Mouse (Mus musculus): ENCODE measurements around the gene Irf2bpl. TPM values are rescaled to one million over a fixed set of nuclear protein-coding genes. Genes with fewer than 3 reads are reported as not detected.
A peak's percentile ranks its signal among the peaks of the same experiment; 100 is the strongest.

Irf2bpl gene
- polyA plus RNA-seq, 1 experiment from 2014 or later = 41.4 TPM

- H3K27ac ChIP-seq (ENCODE audit: low read depth, low read length) = no peak overlapping the region
- DNase-seq (ENCODE audit: low spot score) (no peak), ATAC-seq (no peak)
- H3K9ac ChIP-seq (ENCODE audit: low read length) = no peak overlapping the region
- peaks cover 3% of the 10 kb centered on the region for H3K36me3 ChIP-seq (ENCODE audit: control insufficient read depth, insufficient read depth, low read length)
- no peaks in the 10 kb centered on the region for H3K9me3 ChIP-seq (replicated peaks; ENCODE audit: control insufficient read depth, low read length)
- no peaks in the 10 kb centered on the region for H3K27me3 ChIP-seq (replicated peaks; ENCODE audit: control insufficient read depth, insufficient read depth, low read length)
- H3K4me1 ChIP-seq (ENCODE audit: control insufficient read depth, insufficient read depth, low read length) = peaks cover 28% of the 10 kb centered on the region
- H3K4me2 ChIP-seq (ENCODE audit: low read length) = no peak overlapping the region
- H3K4me3 ChIP-seq (ENCODE audit: low read depth, low read length) = no peak overlapping the region
- 94% methylated on average over 4 of the region's 4 CpGs for WGBS
Measured at GRCm38 (mm10) chr12:86876981-86877380, 7.6 kb downstream of the Irf2bpl start.

GRCm38 (mm10) chr12:86876116-86876515, 8.5 kb downstream of the Irf2bpl start:
- Histone ChIP-seq H3K27me3 (replicated peaks; ENCODE audit: control insufficient read depth, insufficient read depth, low read length) (no peaks in the 10 kb centered on the region), H3K9ac (ENCODE audit: low read length) (no peak overlapping the region), H3K36me3 (ENCODE audit: control insufficient read depth, insufficient read depth, low read length) (no peaks in the 10 kb centered on the region), H3K4me1 (ENCODE audit: control insufficient read depth, insufficient read depth, low read length) (peaks cover 28% of the 10 kb centered on the region), H3K9me3 (replicated peaks; ENCODE audit: control insufficient read depth, low read length) (no peaks in the 10 kb centered on the region), H3K4me3 (ENCODE audit: low read depth, low read length) (no peak overlapping the region), H3K4me2 (ENCODE audit: low read length) (no peak overlapping the region), H3K27ac (ENCODE audit: low read depth, low read length) (no peak overlapping the region)
- no peak for DNase-seq (ENCODE audit: low spot score)
- WGBS = 69% methylated on average over 5 of the region's 5 CpGs
- no peak for ATAC-seq

- 69% methylated on average over 9 of the region's 9 CpGs for WGBS
- H3K9me3 ChIP-seq (replicated peaks; ENCODE audit: control insufficient read depth, low read length) = no peaks in the 10 kb centered on the region
- no peak overlapping the region for H3K4me3 ChIP-seq (ENCODE audit: low read depth, low read length)
- H3K4me2 ChIP-seq (ENCODE audit: low read length) = no peak overlapping the region
- no peaks in the 10 kb centered on the region for H3K4me1 ChIP-seq (ENCODE audit: control insufficient read depth, insufficient read depth, low read length)
- no peak for DNase-seq (ENCODE audit: low spot score)
- H3K27ac ChIP-seq (ENCODE audit: low read depth, low read length) = 0 out of 2 replicates have a peak overlapping the region, but pooled peaks have one; percentile 11
- no peak for ATAC-seq
- H3K9ac ChIP-seq (ENCODE audit: low read length) = no peak overlapping the region
- no peaks in the 10 kb centered on the region for H3K36me3 ChIP-seq (ENCODE audit: control insufficient read depth, insufficient read depth, low read length)
- no peaks in the 10 kb centered on the region for H3K27me3 ChIP-seq (replicated peaks; ENCODE audit: control insufficient read depth, insufficient read depth, low read length)
Measured at GRCm38 (mm10) chr12:86872335-86873040, 12.1 kb downstream of the Irf2bpl start.

- Histone ChIP-seq H3K36me3 (ENCODE audit: control insufficient read depth, insufficient read depth, low read length) (no peaks in the 10 kb centered on the region), H3K4me1 (ENCODE audit: control insufficient read depth, insufficient read depth, low read length) (no peaks in the 10 kb centered on the region), H3K9ac (ENCODE audit: low read length) (no peak overlapping the region), H3K9me3 (replicated peaks; ENCODE audit: control insufficient read depth, low read length) (no peaks in the 10 kb centered on the region), H3K4me2 (ENCODE audit: low read length) (no peak overlapping the region), H3K4me3 (ENCODE audit: low read depth, low read length) (no peak overlapping the region), H3K27me3 (replicated peaks; ENCODE audit: control insufficient read depth, insufficient read depth, low read length) (no peaks in the 10 kb centered on the region), H3K27ac (ENCODE audit: low read depth, low read length) (0 out of 2 replicates have a peak overlapping the region, but pooled peaks have one; percentile 11)
- no peak for ATAC-seq
- WGBS = 81% methylated on average over 4 of the region's 4 CpGs
- DNase-seq (ENCODE audit: low spot score) = no peak
Measured at GRCm38 (mm10) chr12:86871666-86872334, 12.8 kb downstream of the Irf2bpl start.

- no peak for DNase-seq (ENCODE audit: low spot score)
- no peaks in the 10 kb centered on the region for H3K9me3 ChIP-seq (replicated peaks; ENCODE audit: control insufficient read depth, low read length)
- ATAC-seq = no peak
- H3K9ac ChIP-seq (ENCODE audit: low read length) = no peak overlapping the region
- no peak overlapping the region for H3K4me3 ChIP-seq (ENCODE audit: low read depth, low read length)
- no peak overlapping the region for H3K27ac ChIP-seq (ENCODE audit: low read depth, low read length)
- no peaks in the 10 kb centered on the region for H3K36me3 ChIP-seq (ENCODE audit: control insufficient read depth, insufficient read depth, low read length)
- H3K27me3 ChIP-seq (replicated peaks; ENCODE audit: control insufficient read depth, insufficient read depth, low read length) = no peaks in the 10 kb centered on the region
- 91% methylated on average over 3 of the region's 3 CpGs for WGBS
- no peak overlapping the region for H3K4me2 ChIP-seq (ENCODE audit: low read length)
- H3K4me1 ChIP-seq (ENCODE audit: control insufficient read depth, insufficient read depth, low read length) = no peaks in the 10 kb centered on the region
Measured at GRCm38 (mm10) chr12:86870996-86871395, 13.6 kb downstream of the Irf2bpl start.

GRCm38 (mm10) chr12:86869761-86870160, 14.8 kb downstream of the Irf2bpl start:
- no peaks in the 10 kb centered on the region for H3K9me3 ChIP-seq (replicated peaks; ENCODE audit: control insufficient read depth, low read length)

GRCm38 (mm10) chr12:86867271-86868223, 17.1 kb downstream of the Irf2bpl start:
- Histone ChIP-seq H3K27me3 (replicated peaks; ENCODE audit: control insufficient read depth, insufficient read depth, low read length) (no peaks in the 10 kb centered on the region), H3K27ac (ENCODE audit: low read depth, low read length) (no peak overlapping the region)
- ATAC-seq = no peak; the same call in 1 of the 2 replicates

More at GRCm38 (mm10) chr12:86869761-86870160, 14.8 kb downstream of the Irf2bpl start:
- no peak overlapping the region for H3K4me3 ChIP-seq (ENCODE audit: low read depth, low read length)
- H3K9ac ChIP-seq (ENCODE audit: low read length) = no peak overlapping the region
- H3K27ac ChIP-seq (ENCODE audit: low read depth, low read length) = no peak overlapping the region
- H3K36me3 ChIP-seq (ENCODE audit: control insufficient read depth, insufficient read depth, low read length) = no peaks in the 10 kb centered on the region
- no peak for DNase-seq (ENCODE audit: low spot score)
- no peak overlapping the region for H3K4me2 ChIP-seq (ENCODE audit: low read length)
- H3K27me3 ChIP-seq (replicated peaks; ENCODE audit: control insufficient read depth, insufficient read depth, low read length) = no peaks in the 10 kb centered on the region
- H3K4me1 ChIP-seq (ENCODE audit: control insufficient read depth, insufficient read depth, low read length) = no peaks in the 10 kb centered on the region
- WGBS = 94% methylated on average over 6 of the region's 6 CpGs
- no peak for ATAC-seq

GRCm38 (mm10) chr12:86864316-86865020, 20.1 kb downstream of the Irf2bpl start:
- Histone ChIP-seq H3K9me3 (replicated peaks; ENCODE audit: control insufficient read depth, low read length) (no peaks in the 10 kb centered on the region), H3K27ac (ENCODE audit: low read depth, low read length) (no peak overlapping the region), H3K4me3 (ENCODE audit: low read depth, low read length) (no peak overlapping the region), H3K9ac (ENCODE audit: low read length) (no peak overlapping the region), H3K4me2 (ENCODE audit: low read length) (no peak overlapping the region), H3K36me3 (ENCODE audit: control insufficient read depth, insufficient read depth, low read length) (no peaks in the 10 kb centered on the region), H3K27me3 (replicated peaks; ENCODE audit: control insufficient read depth, insufficient read depth, low read length) (no peaks in the 10 kb centered on the region), H3K4me1 (ENCODE audit: control insufficient read depth, insufficient read depth, low read length) (peaks cover 7% of the 10 kb centered on the region)
- DNase-seq (ENCODE audit: low spot score) (no peak), ATAC-seq (no peak)
- WGBS = 93% methylated on average over 5 of the region's 5 CpGs

More at GRCm38 (mm10) chr12:86867271-86868223, 17.1 kb downstream of the Irf2bpl start:
- Histone ChIP-seq H3K4me1 (ENCODE audit: control insufficient read depth, insufficient read depth, low read length) (no peaks in the 10 kb centered on the region), H3K4me2 (ENCODE audit: low read length) (no peak overlapping the region), H3K9ac (ENCODE audit: low read length) (no peak overlapping the region), H3K36me3 (ENCODE audit: control insufficient read depth, insufficient read depth, low read length) (no peaks in the 10 kb centered on the region), H3K4me3 (ENCODE audit: low read depth, low read length) (no peak overlapping the region), H3K9me3 (replicated peaks; ENCODE audit: control insufficient read depth, low read length) (no peaks in the 10 kb centered on the region)
- 43% methylated on average over 14 of the region's 14 CpGs for WGBS
- DNase-seq (ENCODE audit: low spot score) = no peak

Measured in forebrain, embryonic 14.5 days (tissue).